Mouse (Mus musculus) ES-E14 (cell line): ENCODE data around the gene Gramd1b. TPM values are rescaled to one million over a fixed set of nuclear protein-coding genes. Genes with fewer than 3 reads are reported as not detected.

Experiments
- DNase-seq: peaks from one replicate; pipeline ENCODE4 v3.0.0-alpha.2; 2013; ENCODE audit warnings: low read depth, low spot score
- H3K27ac ChIP-seq: 2 replicates; pipeline ENCODE4 v1.5.1; 2012; ENCODE audit warnings: low read depth, mild to moderate bottlenecking, low read length, moderate library complexity, mixed read lengths; ENCODE audit not compliant: poor library complexity, insufficient read depth, severe bottlenecking
- H3K36me3 ChIP-seq: 2 replicates; pipeline ENCODE4 v1.6.1; 2012; ENCODE audit warnings: mild to moderate bottlenecking, low read length, moderate library complexity, mixed read lengths; ENCODE audit not compliant: control insufficient read depth, poor library complexity, insufficient read depth, severe bottlenecking
- H3K4me1 ChIP-seq, 2 experiments: fragments of 150-350 bp in 1 of 2; sonication (generic) in 1 of 2; 2 replicates each; pipeline ENCODE4 v1.6.1; 2012; ENCODE audit warnings: low read length in 2 of 2, mild to moderate bottlenecking in 1 of 2, mixed read lengths in 1 of 2; ENCODE audit not compliant: control insufficient read depth in 2 of 2, insufficient read depth in 2 of 2, poor library complexity in 1 of 2
- H3K4me3 ChIP-seq, 2 experiments: fragments of 150-350 bp in 1 of 2; sonication (generic) in 1 of 2; 2 replicates each; pipeline ENCODE4 v1.5.1; 2012; ENCODE audit warnings: low read length in 2 of 2, low read depth in 1 of 2, mild to moderate bottlenecking in 1 of 2, mixed read lengths in 1 of 2; ENCODE audit not compliant: insufficient read depth in 1 of 2, poor library complexity in 1 of 2, severe bottlenecking in 1 of 2
- H3K9ac ChIP-seq: 2 replicates; pipeline ENCODE4 v1.6.1; 2012; ENCODE audit warnings: low read depth, mild to moderate bottlenecking, low read length, mixed read lengths; ENCODE audit not compliant: poor library complexity, insufficient read depth, severe bottlenecking
- H3K9me3 ChIP-seq: fragments of 150-350 bp; sonication (generic); 2 replicates; pipeline ENCODE4 v1.6.1; 2012; ENCODE audit warnings: low read depth, mild to moderate bottlenecking, low read length; ENCODE audit not compliant: control insufficient read depth, insufficient read depth
- CHD2 ChIP-seq: IDR thresholded peaks from 2 replicates; pipeline ENCODE4 v1.6.1; 2014; ENCODE audit warnings: mild to moderate bottlenecking, low read depth, low read length, inconsistent platforms
- HCFC1 ChIP-seq: IDR thresholded peaks from 2 replicates; pipeline ENCODE4 v1.6.1; 2012; ENCODE audit warnings: low read length, inconsistent platforms, borderline replicate concordance; ENCODE audit not compliant: insufficient read depth
- MAFK ChIP-seq: IDR thresholded peaks from 2 replicates; pipeline ENCODE4 v1.6.1; 2014; ENCODE audit warnings: mild to moderate bottlenecking, low read depth, low read length, inconsistent platforms; ENCODE audit not compliant: insufficient read depth
- ZC3H11A ChIP-seq: IDR thresholded peaks from 2 replicates; pipeline ENCODE4 v1.6.1; 2012; ENCODE audit warnings: low read depth, mild to moderate bottlenecking, inconsistent platforms, low read length, borderline replicate concordance
- ZNF384 ChIP-seq: IDR thresholded peaks from 2 replicates; pipeline ENCODE4 v1.6.1; 2012; ENCODE audit warnings: low read depth, low read length, inconsistent platforms
- in situ Hi-C, 2 experiments: fragments of 600-800 bp; cut with MboI; formaldehyde crosslinking; loops; one replicate each; pipeline ENCODE4 v1.15.1; 2025; ENCODE audit warnings: low sequenced_read_pairs in 2 of 2, inconsistent platforms in 1 of 2; ENCODE audit not compliant: unreplicated experiment in 2 of 2
- total RNA-seq: library from RNA; depleted of rRNA; stranded (reverse); fragments of 300-350 nt; gene quantifications from 2 replicates; pipeline ENCODE4 v1.2.3, GENCODE M21; 2012; rRNA removed

Gramd1b gene
- 24.1 and 38.7 TPM in 2 replicates for total RNA-seq

GRCm38 (mm10) chr9:40531027-40531621 lies at the start of gene Gramd1b:
Gramd1b (minus strand) TSS chr9:40531383.
- TF ChIP-seq ZNF384: no peak
- TF ChIP-seq MAFK: no peak
- TF ChIP-seq CHD2: no peak
- TF ChIP-seq ZC3H11A: no peak
- no peak for TF ChIP-seq HCFC1
- Histone ChIP-seq H3K9ac (peak within 1 kb of the TSS; percentile 40), H3K4me1 (no peaks in the 10 kb centered on the region), H3K4me3 (peak within 1 kb of the TSS; percentile 53 to 66), H3K36me3 (no peaks in the 10 kb centered on the region), H3K27ac (no peak within 1 kb of the TSS), H3K9me3 (no peaks in the 10 kb centered on the region)
- peak; percentile 19 for DNase-seq
- in situ Hi-C loops: no loop called here

- TF ChIP-seq HCFC1 (no peak), CHD2 (no peak), MAFK (no peak), ZNF384 (no peak), ZC3H11A (no peak)
- H3K9ac ChIP-seq: no peak overlapping the region
- H3K27ac ChIP-seq: no peak overlapping the region
- no peak for DNase-seq
- no peaks in the 10 kb centered on the region for H3K4me1 ChIP-seq
- H3K4me3 ChIP-seq: no peak overlapping the region
- in situ Hi-C loops: no loop called here
- no peaks in the 10 kb centered on the region for H3K36me3 ChIP-seq
- no peaks in the 10 kb centered on the region for H3K9me3 ChIP-seq
Observed at GRCm38 (mm10) chr9:40578726-40579625, 47.8 kb upstream of the Gramd1b start.

GRCm38 (mm10) chr9:40577132-40577531 lies 45.9 kb upstream of the Gramd1b start:
- Histone ChIP-seq H3K9ac (no peak overlapping the region), H3K27ac (no peak overlapping the region), H3K9me3 (no peaks in the 10 kb centered on the region), H3K4me3 (no peak overlapping the region), H3K4me1 (no peaks in the 10 kb centered on the region), H3K36me3 (no peaks in the 10 kb centered on the region)
- TF ChIP-seq CHD2 (no peak), MAFK (no peak), HCFC1 (no peak), ZC3H11A (no peak), ZNF384 (no peak)
- DNase-seq: no peak
- in situ Hi-C loops: no loop called here

GRCm38 (mm10) chr9:40575053-40575985 lies 44.1 kb upstream of the Gramd1b start:
- Histone ChIP-seq H3K4me1 (no peaks in the 10 kb centered on the region), H3K9ac (no peak overlapping the region), H3K27ac (no peak overlapping the region), H3K9me3 (no peaks in the 10 kb centered on the region), H3K4me3 (no peak overlapping the region), H3K36me3 (no peaks in the 10 kb centered on the region)
- in situ Hi-C loops: no loop called here
- no peak for TF ChIP-seq HCFC1
- TF ChIP-seq ZNF384: no peak
- no peak for TF ChIP-seq MAFK
- no peak for TF ChIP-seq CHD2
- no peak for TF ChIP-seq ZC3H11A
- DNase-seq: no peak
